Mouse (Mus musculus): ENCODE measurements around the gene Tmem9b.

The Tmem9b gene

GRCm38 (mm10) chr7:109690101-109690500, 62.6 kb downstream of the Tmem9b start:
- DNase-seq (ENCODE audit: extremely low read depth, low read depth, low spot score), result no peak

- DNase-seq (ENCODE audit: extremely low read depth, low read depth, low spot score), result no peak
Measured at GRCm38 (mm10) chr7:109686585-109687128, 66.0 kb downstream of the Tmem9b start.

All from fat pad, adult 2 months (tissue).